Mouse (Mus musculus) ES-E14 (cell line): Measurements from ENCODE around the gene Tsr1.

ENCODE experiments used
- CHD2 ChIP-seq: IDR thresholded peaks from 2 replicates; pipeline ENCODE4 v1.6.1; 2014; ENCODE audit warnings: mild to moderate bottlenecking, low read depth, low read length, inconsistent platforms
- MAFK ChIP-seq: IDR thresholded peaks from 2 replicates; pipeline ENCODE4 v1.6.1; 2014; ENCODE audit warnings: mild to moderate bottlenecking, low read depth, low read length, inconsistent platforms; ENCODE audit not compliant: insufficient read depth
- ZC3H11A ChIP-seq: IDR thresholded peaks from 2 replicates; pipeline ENCODE4 v1.6.1; 2012; ENCODE audit warnings: low read depth, mild to moderate bottlenecking, inconsistent platforms, low read length, borderline replicate concordance
- ZNF384 ChIP-seq: IDR thresholded peaks from 2 replicates; pipeline ENCODE4 v1.6.1; 2012; ENCODE audit warnings: low read depth, low read length, inconsistent platforms

DNA sequence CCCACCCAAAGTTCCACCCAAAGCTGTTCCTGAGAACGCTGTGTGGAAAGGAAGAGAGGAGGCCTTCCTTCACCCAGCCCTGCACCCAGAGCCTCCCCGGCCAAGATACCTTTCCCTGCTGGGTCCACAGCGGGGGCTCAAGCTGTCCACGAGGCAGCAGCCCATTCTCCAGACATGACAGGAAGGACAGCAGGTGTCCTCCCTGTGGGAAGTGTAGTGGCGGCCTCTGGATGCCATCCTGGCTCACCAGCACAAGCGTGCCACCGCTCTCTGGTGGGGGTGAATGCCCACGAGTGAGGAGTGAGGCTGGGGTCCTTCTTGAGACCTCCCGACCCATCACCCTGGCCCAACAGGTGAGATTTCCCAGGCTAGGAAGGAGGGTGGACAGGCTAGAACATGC, 32.6 kb upstream of the Tsr1 start:
- TF ChIP-seq CHD2 (no peak), MAFK (no peak), ZC3H11A (no peak), ZNF384 (no peak)
